Mouse (Mus musculus): ENCODE results near the gene Fkbp10.

Fkbp10 gene

GRCm38 (mm10) chr11:100411736-100412135, 3.8 kb upstream of the Fkbp10 start:
- DNase-seq (ENCODE audit: low read depth, low spot score), result peak; percentile 63

GRCm38 (mm10) chr11:100413541-100413940, 2.0 kb upstream of the Fkbp10 start:
- no peak for DNase-seq (ENCODE audit: low read depth, low spot score)

GRCm38 (mm10) chr11:100414021-100414913, 1.2 kb upstream of the Fkbp10 start, which contains the start of gene P3h4:
P3h4 (minus strand) TSS chr11:100414836.
- peak; percentile 96 for DNase-seq (ENCODE audit: low read depth, low spot score)

GRCm38 (mm10) chr11:100421537-100421936, 6.0 kb downstream of the Fkbp10 start:
- DNase-seq (ENCODE audit: low read depth, low spot score), result no peak

GRCm38 (mm10) chr11:100423836-100424235, 8.3 kb downstream of the Fkbp10 start:
- DNase-seq (ENCODE audit: low read depth, low spot score), result no peak

GRCm38 (mm10) chr11:100425851-100426250, 10.4 kb downstream of the Fkbp10 start:
- peak; percentile 96 for DNase-seq (ENCODE audit: low read depth, low spot score)

- DNase-seq (ENCODE audit: low read depth, low spot score), result no peak
Observed at GRCm38 (mm10) chr11:100426820-100427219, 11.3 kb downstream of the Fkbp10 start.

- peak; percentile 20 for DNase-seq (ENCODE audit: low read depth, low spot score)
Observed at GRCm38 (mm10) chr11:100428612-100429199, 13.2 kb downstream of the Fkbp10 start.

- DNase-seq (ENCODE audit: low read depth, low spot score), result no peak
Observed at GRCm38 (mm10) chr11:100430052-100430451, 14.6 kb downstream of the Fkbp10 start.

GRCm38 (mm10) chr11:100432002-100432401, 16.5 kb downstream of the Fkbp10 start:
- DNase-seq (ENCODE audit: low read depth, low spot score), result no peak

- no peak for DNase-seq (ENCODE audit: low read depth, low spot score)
Observed at GRCm38 (mm10) chr11:100435678-100436246, 20.3 kb downstream of the Fkbp10 start.

- DNase-seq (ENCODE audit: low read depth, low spot score), result no peak
Observed at GRCm38 (mm10) chr11:100437901-100438300, 22.4 kb downstream of the Fkbp10 start.

- DNase-seq (ENCODE audit: low read depth, low spot score), result peak; percentile 79
Observed at GRCm38 (mm10) chr11:100440691-100441522, 25.4 kb downstream of the Fkbp10 start.

- DNase-seq (ENCODE audit: low read depth, low spot score), result no peak
Observed at GRCm38 (mm10) chr11:100441797-100442196, 26.3 kb downstream of the Fkbp10 start, which contains the start of the genes Nt5c3b and Klhl10. Nt5c3b (minus strand) TSS chr11:100441808. Klhl10 (plus strand) TSS chr11:100441917.

- no peak for DNase-seq (ENCODE audit: low read depth, low spot score)
Observed at GRCm38 (mm10) chr11:100442625-100443024, 27.1 kb downstream of the Fkbp10 start.

GRCm38 (mm10) chr11:100457247-100457646, 41.8 kb downstream of the Fkbp10 start:
- no peak for DNase-seq (ENCODE audit: low read depth, low spot score)

GRCm38 (mm10) chr11:100457711-100458110, 42.2 kb downstream of the Fkbp10 start:
- DNase-seq (ENCODE audit: low read depth, low spot score), result no peak

GRCm38 (mm10) chr11:100462699-100463098, 47.2 kb downstream of the Fkbp10 start:
- no peak for DNase-seq (ENCODE audit: low read depth, low spot score)

- no peak for DNase-seq (ENCODE audit: low read depth, low spot score)
Observed at GRCm38 (mm10) chr11:100465229-100465792, 49.8 kb downstream of the Fkbp10 start.

GRCm38 (mm10) chr11:100465833-100466232, 50.3 kb downstream of the Fkbp10 start:
- DNase-seq (ENCODE audit: low read depth, low spot score), result no peak

Measured in 3T3-L1 (cell line).